Mouse (Mus musculus): ENCODE measurements at regions not wholly inside any gene's neighbourhood (a gene's known extent, or its start where the extent isn't known, plus 50 kb on each side); places are given as distances from the start of the nearest gene placed in this dataset.

- no peak for DNase-seq
Measured at GRCm38 (mm10) chr14:58967163-58967562, 175.5 kb downstream of the 1700129C05Rik start.

GRCm38 (mm10) chr14:58944958-58945357 lies 197.7 kb downstream of the 1700129C05Rik start:
- DNase-seq: no peak

GRCm38 (mm10) chr14:58943267-58943765 lies 199.4 kb downstream of the 1700129C05Rik start:
- peak; percentile 87 for DNase-seq

GRCm38 (mm10) chr14:58939086-58939485 lies 203.6 kb downstream of the 1700129C05Rik start:
- no peak for DNase-seq

GRCm38 (mm10) chr14:58938601-58938970 lies 204.1 kb downstream of the 1700129C05Rik start:
- DNase-seq: no peak

- DNase-seq: no peak
Measured at GRCm38 (mm10) chr14:58937791-58938600, 204.7 kb downstream of the 1700129C05Rik start.

- peak; percentile 91 for DNase-seq
Measured at GRCm38 (mm10) chr14:58937331-58937730, 205.4 kb downstream of the 1700129C05Rik start.

- DNase-seq: no peak
Measured at GRCm38 (mm10) chr14:58936131-58936530, 206.6 kb downstream of the 1700129C05Rik start.

GRCm38 (mm10) chr14:58917853-58918252 lies 224.8 kb downstream of the 1700129C05Rik start:
- peak; percentile 70 for DNase-seq

- DNase-seq: no peak
Measured at GRCm38 (mm10) chr14:58917228-58917627, 225.5 kb downstream of the 1700129C05Rik start.

GRCm38 (mm10) chr14:58914937-58915336 lies 227.8 kb downstream of the 1700129C05Rik start:
- DNase-seq: peak; percentile 61

- peak; percentile 41 for DNase-seq
Measured at GRCm38 (mm10) chr14:58910846-58911245, 231.8 kb downstream of the 1700129C05Rik start.

- no peak for DNase-seq
Measured at GRCm38 (mm10) chr14:58907932-58908331, 234.8 kb downstream of the 1700129C05Rik start.

GRCm38 (mm10) chr14:58907359-58907758 lies 235.3 kb downstream of the 1700129C05Rik start:
- DNase-seq: no peak

- DNase-seq: peak; percentile 31
Measured at GRCm38 (mm10) chr14:58906631-58907030, 236.1 kb downstream of the 1700129C05Rik start.

- DNase-seq: peak; percentile 61
Measured at GRCm38 (mm10) chr14:58868176-58868949, 274.3 kb downstream of the 1700129C05Rik start.

- DNase-seq: no peak
Measured at GRCm38 (mm10) chr14:58867396-58868107, 275.1 kb downstream of the 1700129C05Rik start.

GRCm38 (mm10) chr14:58854871-58855270 lies 287.8 kb downstream of the 1700129C05Rik start:
- no peak for DNase-seq

- no peak for DNase-seq
Measured at GRCm38 (mm10) chr14:58844565-58844964, 298.1 kb downstream of the 1700129C05Rik start.

GRCm38 (mm10) chr14:58842196-58842886 lies 300.4 kb downstream of the 1700129C05Rik start:
- DNase-seq: no peak

GRCm38 (mm10) chr14:58822938-58823337 lies 319.8 kb downstream of the 1700129C05Rik start:
- DNase-seq: peak; percentile 82

- DNase-seq: peak; percentile 84
Measured at GRCm38 (mm10) chr14:58817961-58818504, 324.7 kb downstream of the 1700129C05Rik start.
